Mouse (Mus musculus): ENCODE measurements at regions not wholly inside any gene's neighbourhood (a gene's known extent, or its start where the extent isn't known, plus 50 kb on each side); places are given as distances from the start of the nearest gene placed in this dataset.

- DNase-seq (ENCODE audit: low read depth, low spot score): peak; percentile 35
Observed at GRCm38 (mm10) chr3:156414431-156415427, 146.9 kb upstream of the Negr1 start.

GRCm38 (mm10) chr3:156418124-156418523 lies 143.5 kb upstream of the Negr1 start:
- DNase-seq (ENCODE audit: low read depth, low spot score): no peak

GRCm38 (mm10) chr3:156423100-156423499 lies 138.5 kb upstream of the Negr1 start:
- no peak for DNase-seq (ENCODE audit: low read depth, low spot score)

GRCm38 (mm10) chr3:156455042-156455441 lies 106.6 kb upstream of the Negr1 start:
- no peak for DNase-seq (ENCODE audit: low read depth, low spot score)

GRCm38 (mm10) chr3:156463299-156463698 lies 98.3 kb upstream of the Negr1 start:
- DNase-seq (ENCODE audit: low read depth, low spot score): no peak

GRCm38 (mm10) chr3:156465601-156466000 lies 96.0 kb upstream of the Negr1 start:
- DNase-seq (ENCODE audit: low read depth, low spot score): no peak

GRCm38 (mm10) chr3:156472665-156473064 lies 88.9 kb upstream of the Negr1 start:
- no peak for DNase-seq (ENCODE audit: low read depth, low spot score)

Data from CD4-positive helper T cell, adult 2 months (primary cell).